Mouse (Mus musculus) lung, postnatal 0 days (tissue): ENCODE measurements around the gene Rgs12. TPM values are rescaled to one million over a fixed set of nuclear protein-coding genes. Genes with fewer than 3 reads are reported as not detected.

Source experiments
- ATAC-seq: fragments of 200-750 bp; cut with Nextera tagmentation; 2 replicates; pipeline ENCODE4 v1.8.0; 2017; ENCODE audit warnings: moderate library complexity
- DNase-seq: peaks from one replicate; pipeline ENCODE4 v3.0.0-alpha.2; 2016; ENCODE audit warnings: low spot score
- H3K27ac ChIP-seq: fragments of 300-500 bp; sonication (generic); 2 replicates; pipeline ENCODE4 v1.5.1; 2014; ENCODE audit warnings: antibody characterized with exemption, mild to moderate bottlenecking, low read length, mixed read lengths
- H3K27me3 ChIP-seq: fragments of 300-500 bp; sonication (generic); replicated peaks from 2 replicates; pipeline ENCODE4 v1.6.1; 2014; ENCODE audit warnings: low read length, mixed read lengths; ENCODE audit not compliant: insufficient read depth
- H3K36me3 ChIP-seq: fragments of 300-500 bp; sonication (generic); 2 replicates; pipeline ENCODE4 v1.6.1; 2014; ENCODE audit warnings: low read length, mixed read lengths; ENCODE audit not compliant: insufficient read depth
- H3K4me1 ChIP-seq: fragments of 300-500 bp; sonication (generic); 2 replicates; pipeline ENCODE4 v1.6.1; 2014; ENCODE audit warnings: antibody characterized with exemption, low read depth, low read length, mixed read lengths; ENCODE audit not compliant: insufficient read depth
- H3K4me2 ChIP-seq: fragments of 300-500 bp; sonication (generic); replicated peaks from 2 replicates; pipeline ENCODE4 v1.6.1; 2014; ENCODE audit warnings: low read depth, mild to moderate bottlenecking, low read length, moderate library complexity, mixed read lengths
- H3K4me3 ChIP-seq: fragments of 300-500 bp; sonication (generic); 2 replicates; pipeline ENCODE4 v1.5.1; 2014; ENCODE audit warnings: low read depth, low read length
- H3K9ac ChIP-seq: fragments of 300-500 bp; sonication (generic); replicated peaks from 2 replicates; pipeline ENCODE4 v1.6.1; 2014; ENCODE audit warnings: low read depth, mild to moderate bottlenecking
- H3K9me3 ChIP-seq: fragments of 300-500 bp; sonication (generic); 2 replicates; pipeline ENCODE4 v1.6.1; 2016; ENCODE audit warnings: low read length, mixed read lengths
- CTCF ChIP-seq: IDR thresholded peaks from 2 replicates; pipeline ENCODE4 v1.5.1; 2016; ENCODE audit warnings: antibody characterized with exemption, mild to moderate bottlenecking
- EP300 ChIP-seq: IDR thresholded peaks from 2 replicates; pipeline ENCODE4 v1.6.1; 2016; ENCODE audit warnings: antibody characterized with exemption, mild to moderate bottlenecking, control low read depth
- WGBS: fragments of 180-500 bp; shearing (Covaris S2); extraction: QIAGEN DNeasy Blood & Tissue Kit; methylation state at CpG from one replicate; pipeline ENCODE4 v1.1.7; 2014; 5-methylcytosine and 5-hydroxymethylcytosine counted together
- polyA plus RNA-seq: library from polyadenylated mRNA; unstranded; fragments of >200 nt; fragmentation: Nextera tagmentation; extraction: Ambion mirVana; gene quantifications from 2 replicates; pipeline ENCODE4 v1.2.1, GENCODE M21; 2015

The Rgs12 gene
- polyA plus RNA-seq, 1 experiment from 2014 or later = 45.5 TPM

DNA sequence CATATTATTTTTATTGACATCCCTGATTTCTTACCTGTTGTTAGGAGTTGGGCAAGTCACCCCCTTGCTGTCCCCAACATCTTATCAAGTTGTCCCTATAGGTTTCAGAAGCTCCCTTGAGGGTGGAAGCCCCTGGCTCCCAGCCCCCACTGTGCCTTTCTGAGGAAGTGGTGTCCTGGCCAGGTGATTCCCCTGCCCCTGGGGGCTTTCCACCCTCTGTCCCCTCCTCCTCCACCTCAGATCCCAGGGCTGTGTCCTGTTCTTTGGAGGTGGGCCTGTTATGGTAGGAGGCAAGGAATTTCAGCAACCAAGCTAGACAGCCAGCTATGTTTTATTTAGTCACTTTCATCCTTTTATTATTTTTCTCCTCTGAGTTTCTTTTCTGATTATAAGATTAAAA lies 51.1 kb downstream of the Rgs12 start:
- no peaks in the 10 kb centered on the region for H3K27me3 ChIP-seq
- no peak overlapping the region for H3K4me2 ChIP-seq
- no peak overlapping the region for H3K9ac ChIP-seq
- TF ChIP-seq EP300 = no peak
- TF ChIP-seq CTCF = no peak
- H3K4me3 ChIP-seq = no peak overlapping the region
- H3K27ac ChIP-seq = no peak overlapping the region
- no peaks in the 10 kb centered on the region for H3K4me1 ChIP-seq
- ATAC-seq = no peak
- H3K9me3 ChIP-seq = no peaks in the 10 kb centered on the region
- no peak for DNase-seq
- no peaks in the 10 kb centered on the region for H3K36me3 ChIP-seq

DNA sequence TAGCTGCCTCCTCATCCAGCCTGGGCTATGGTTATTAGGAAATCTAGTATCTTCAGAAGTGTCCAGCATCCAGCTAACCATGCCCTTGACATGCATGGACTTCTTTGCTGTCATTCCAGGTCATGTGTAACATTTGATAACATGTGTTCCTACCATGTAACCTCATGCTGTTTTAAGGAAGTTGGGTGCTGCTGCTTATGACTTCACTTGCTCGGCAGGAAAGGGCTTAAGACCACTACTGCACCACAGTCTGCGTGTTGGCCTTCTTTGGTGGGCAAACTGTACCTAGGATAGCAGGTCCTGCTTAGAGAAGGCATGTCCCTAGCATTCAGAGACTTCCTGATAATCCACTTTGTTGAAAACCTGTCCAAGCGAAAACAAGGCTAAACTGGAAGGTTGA lies 51.9 kb downstream of the Rgs12 start:
- TF ChIP-seq CTCF (no peak), EP300 (no peak)
- Histone ChIP-seq H3K4me2 (no peak overlapping the region), H3K27me3 (no peaks in the 10 kb centered on the region), H3K36me3 (no peaks in the 10 kb centered on the region), H3K9ac (no peak overlapping the region), H3K27ac (no peak overlapping the region), H3K4me1 (no peaks in the 10 kb centered on the region), H3K9me3 (no peaks in the 10 kb centered on the region), H3K4me3 (no peak overlapping the region)
- 79% methylated on average over 3 of the region's 3 CpGs for WGBS
- DNase-seq (no peak), ATAC-seq (no peak)

DNA sequence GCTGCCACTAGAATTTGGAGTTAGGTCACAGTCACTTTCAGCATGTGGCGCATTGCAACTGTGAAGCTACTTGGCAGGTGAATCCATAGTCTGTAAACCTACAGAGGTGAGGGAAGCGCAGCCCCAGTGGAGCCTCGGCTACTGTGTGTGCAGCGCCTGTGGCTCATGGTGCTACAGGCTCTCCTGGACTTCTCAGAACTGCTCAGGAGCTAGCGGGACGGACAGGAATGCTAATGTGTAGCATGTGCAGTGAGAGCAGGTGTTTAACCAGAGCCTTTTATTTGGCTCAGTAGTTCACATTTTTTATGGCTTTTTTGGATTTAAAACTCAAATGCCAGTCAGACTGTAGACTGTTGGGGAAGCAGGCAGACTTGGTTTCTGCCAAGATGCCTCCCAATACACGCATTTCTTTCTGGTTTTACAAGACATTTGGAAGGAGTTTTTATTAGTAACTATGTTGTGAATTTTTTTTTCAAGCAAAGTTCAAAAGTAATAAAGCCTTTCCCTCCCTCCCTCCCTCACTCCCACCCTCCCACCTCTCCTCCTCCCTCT lies 54.4 kb downstream of the Rgs12 start:
- no peak for DNase-seq
- Histone ChIP-seq H3K27ac (no peak overlapping the region), H3K4me3 (no peak overlapping the region), H3K9ac (no peak overlapping the region), H3K36me3 (no peaks in the 10 kb centered on the region; the same call in 1 of the 2 replicates), H3K27me3 (no peaks in the 10 kb centered on the region), H3K4me1 (no peaks in the 10 kb centered on the region), H3K4me2 (no peak overlapping the region), H3K9me3 (no peaks in the 10 kb centered on the region)
- WGBS = 80% methylated on average over 7 of the region's 7 CpGs
- TF ChIP-seq EP300 = no peak
- TF ChIP-seq CTCF = no peak
- no peak for ATAC-seq

DNA sequence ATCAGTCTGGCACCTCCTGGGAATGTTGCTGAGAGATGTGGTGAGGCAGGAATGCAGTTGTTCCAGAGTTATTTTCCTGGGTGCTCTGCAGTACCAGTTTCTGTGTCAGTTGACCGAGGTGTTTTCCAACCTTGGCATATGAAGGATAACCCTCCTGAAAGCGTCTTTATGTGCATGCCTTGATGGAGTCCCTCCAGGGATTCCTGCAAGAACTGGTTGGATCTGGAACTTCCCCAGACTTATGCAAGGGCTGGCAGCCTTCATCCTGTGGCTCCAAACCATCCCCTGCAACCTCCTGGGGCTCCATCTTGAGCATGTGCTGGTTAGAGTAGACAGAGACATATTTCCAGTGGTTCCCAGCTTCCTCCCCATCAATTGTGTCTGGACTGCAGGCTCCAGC lies 55.5 kb downstream of the Rgs12 start:
- Histone ChIP-seq H3K36me3 (no peaks in the 10 kb centered on the region; the same call in 1 of the 2 replicates), H3K27ac (no peak overlapping the region), H3K9ac (no peak overlapping the region), H3K4me1 (no peaks in the 10 kb centered on the region), H3K4me3 (no peak overlapping the region), H3K9me3 (no peaks in the 10 kb centered on the region), H3K4me2 (no peak overlapping the region), H3K27me3 (no peaks in the 10 kb centered on the region)
- TF ChIP-seq EP300 = no peak
- TF ChIP-seq CTCF = no peak
- ATAC-seq (no peak), DNase-seq (no peak)
- WGBS = 87% methylated on average over 2 of the region's 2 CpGs

DNA sequence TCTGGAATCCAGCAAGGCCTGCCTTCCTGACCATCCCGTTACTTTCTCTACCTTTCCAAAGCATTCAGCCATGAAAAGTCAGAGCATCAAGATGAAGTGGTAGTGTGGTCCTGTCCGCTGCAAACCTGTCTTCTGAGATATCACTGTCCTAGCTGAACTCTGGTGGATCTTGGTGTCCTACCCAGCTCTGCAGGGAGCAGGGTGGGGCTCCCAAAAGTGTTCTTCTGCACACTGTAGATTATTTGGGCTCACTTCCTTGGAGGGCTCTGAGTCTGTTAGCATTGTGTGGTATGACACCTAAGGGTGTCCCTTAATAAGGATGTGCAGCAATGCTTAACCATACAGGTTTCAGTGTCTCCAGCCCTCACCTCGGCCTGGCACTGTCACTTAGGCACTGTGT lies 56.4 kb downstream of the Rgs12 start:
- Histone ChIP-seq H3K27ac (no peak overlapping the region), H3K36me3 (no peaks in the 10 kb centered on the region; the same call in 1 of the 2 replicates), H3K4me2 (no peak overlapping the region), H3K4me3 (no peak overlapping the region), H3K9ac (no peak overlapping the region), H3K27me3 (no peaks in the 10 kb centered on the region), H3K4me1 (no peaks in the 10 kb centered on the region), H3K9me3 (no peaks in the 10 kb centered on the region)
- ATAC-seq = no peak
- TF ChIP-seq CTCF = no peak
- no peak for TF ChIP-seq EP300
- no peak for DNase-seq
- 92% methylated on average over 3 of the region's 3 CpGs for WGBS

DNA sequence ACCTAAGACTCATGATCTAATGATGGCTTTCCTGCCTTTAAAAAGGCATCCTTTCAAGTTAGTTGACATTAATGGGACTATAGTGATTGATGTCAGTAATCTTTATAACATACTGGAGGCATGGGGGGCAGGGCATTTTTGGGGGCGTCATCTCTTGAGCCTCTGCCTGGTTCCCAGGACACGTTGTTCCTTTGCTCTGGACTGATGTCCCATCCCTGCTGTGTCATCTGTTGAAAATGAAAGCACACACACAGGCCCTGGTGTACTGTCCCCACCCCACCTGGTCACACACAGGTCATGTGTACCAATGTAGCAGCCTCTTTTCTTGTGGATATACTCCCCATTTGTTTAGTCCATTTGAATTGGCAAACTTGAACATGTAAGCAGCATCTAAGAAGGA lies 57.4 kb downstream of the Rgs12 start:
- DNase-seq = no peak
- Histone ChIP-seq H3K36me3 (no peaks in the 10 kb centered on the region; the same call in 1 of the 2 replicates), H3K4me1 (no peaks in the 10 kb centered on the region), H3K4me2 (no peak overlapping the region), H3K9me3 (no peaks in the 10 kb centered on the region), H3K27ac (no peak overlapping the region), H3K27me3 (no peaks in the 10 kb centered on the region), H3K9ac (no peak overlapping the region), H3K4me3 (no peak overlapping the region)
- ATAC-seq = peak; percentile 44
- 54% methylated on average over 2 of the region's 2 CpGs for WGBS
- peak; percentile 48; the same call in 1 of the 2 replicates for TF ChIP-seq EP300
- no peak for TF ChIP-seq CTCF

DNA sequence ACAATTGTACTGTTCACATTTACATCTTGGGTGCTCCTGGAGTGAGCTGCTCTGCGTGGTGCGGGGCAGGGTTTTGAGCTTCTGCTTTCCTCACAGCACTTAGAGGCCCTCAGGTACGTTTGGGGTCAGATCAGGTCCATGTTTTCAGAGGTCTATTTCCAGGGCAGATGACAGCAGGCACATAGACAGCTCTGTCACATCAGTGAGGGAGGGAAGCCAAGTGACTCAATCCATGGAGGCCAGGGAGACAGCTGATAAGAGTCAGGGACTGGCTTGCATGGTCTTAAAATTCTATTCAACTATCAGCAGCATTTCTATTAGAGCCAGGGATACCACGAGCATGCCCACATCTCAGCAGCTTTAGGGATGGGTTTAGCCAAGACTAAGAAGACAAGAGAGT lies 59.9 kb downstream of the Rgs12 start:
- TF ChIP-seq CTCF = no peak
- TF ChIP-seq EP300 = no peak
- ATAC-seq = no peak
- Histone ChIP-seq H3K36me3 (no peaks in the 10 kb centered on the region; the same call in 1 of the 2 replicates), H3K9me3 (no peaks in the 10 kb centered on the region), H3K9ac (no peak overlapping the region), H3K27ac (no peak overlapping the region), H3K4me3 (no peak overlapping the region), H3K4me1 (no peaks in the 10 kb centered on the region), H3K4me2 (no peak overlapping the region), H3K27me3 (no peaks in the 10 kb centered on the region)
- 88% methylated on average over 4 of the region's 4 CpGs for WGBS
- no peak for DNase-seq
